Mouse (Mus musculus): ENCODE data around the gene Tbc1d24.

DNA sequence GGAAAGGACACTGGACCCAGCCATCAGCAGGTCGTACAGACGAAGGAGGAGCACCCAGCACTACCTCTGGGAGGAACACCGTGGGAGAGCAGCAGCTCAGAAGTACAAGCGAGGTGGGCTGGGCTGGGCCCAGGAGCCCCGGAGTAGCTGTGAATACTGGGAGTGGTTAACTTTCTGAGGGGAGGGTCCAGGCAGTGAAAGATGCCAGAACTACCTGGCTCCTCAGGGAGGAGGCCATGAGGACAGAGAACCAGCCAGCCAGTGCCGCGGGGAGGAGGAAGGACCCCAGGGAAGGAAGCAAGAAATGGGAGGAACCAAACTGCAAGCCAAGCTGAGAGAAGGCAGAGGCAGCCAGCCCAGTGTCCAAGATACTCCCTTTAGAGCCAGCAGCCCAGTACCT lies 22.6 kb upstream of the Tbc1d24 start:
- TF ChIP-seq POLR2A (IDR thresholded peaks at IDR 0.05; ENCODE audit: insufficient read depth, low read depth, low read length) (no peak), CTCF (IDR thresholded peaks at IDR 0.05) (no peak)

Data from heart, adult 2 months (tissue).